Mouse (Mus musculus): ENCODE data around the gene Dmd. TPM values are rescaled to one million over a fixed set of nuclear protein-coding genes. Genes with fewer than 3 reads are reported as not detected.

Gene Dmd
- polyA plus RNA-seq (2015; fragmentation: Nextera tagmentation; extraction: Ambion mirVana): 28.6 and 31.7 TPM in 2 replicates

DNA sequence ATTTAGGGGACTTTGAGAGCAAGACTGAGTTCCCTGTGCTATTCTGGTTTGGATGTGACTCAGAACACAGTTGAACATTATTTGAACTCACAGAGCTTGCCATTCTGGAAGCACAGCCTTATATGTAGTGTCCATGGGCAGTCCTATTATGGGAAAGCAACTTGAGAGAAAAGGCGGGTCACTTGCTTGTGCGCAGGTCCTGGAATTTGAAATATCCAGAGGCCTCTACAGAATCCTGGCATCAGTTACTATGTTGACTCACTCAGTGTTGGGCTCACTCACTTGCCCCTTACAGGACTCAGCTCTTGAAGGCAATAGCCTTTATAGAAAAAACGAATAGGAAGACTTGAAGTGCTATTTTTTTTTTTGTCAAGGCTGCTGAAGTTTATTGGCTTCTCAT lies at the start of gene Dmd:
Gene Dmd, plus strand, starts transcription at position 241 of the 400 bp plus-strand sequence.
- ATAC-seq (ENCODE audit: insufficient read depth, low FRiP score, low read depth): no peak; the same call in 1 of the 2 replicates
- Histone ChIP-seq H3K4me3 (replicated peaks) (no peak within 1 kb of the TSS), H3K9me3 (no peaks in the 10 kb centered on the region), H3K4me1 (no peaks in the 10 kb centered on the region), H3K9ac (no peak within 1 kb of the TSS), H3K27ac (no peak within 1 kb of the TSS), H3K36me3 (no peaks in the 10 kb centered on the region), H3K27me3 (replicated peaks) (no peaks in the 10 kb centered on the region), H3K4me2 (no peak within 1 kb of the TSS)
- WGBS: 55% methylated on average over 3 of the region's 3 CpGs

DNA sequence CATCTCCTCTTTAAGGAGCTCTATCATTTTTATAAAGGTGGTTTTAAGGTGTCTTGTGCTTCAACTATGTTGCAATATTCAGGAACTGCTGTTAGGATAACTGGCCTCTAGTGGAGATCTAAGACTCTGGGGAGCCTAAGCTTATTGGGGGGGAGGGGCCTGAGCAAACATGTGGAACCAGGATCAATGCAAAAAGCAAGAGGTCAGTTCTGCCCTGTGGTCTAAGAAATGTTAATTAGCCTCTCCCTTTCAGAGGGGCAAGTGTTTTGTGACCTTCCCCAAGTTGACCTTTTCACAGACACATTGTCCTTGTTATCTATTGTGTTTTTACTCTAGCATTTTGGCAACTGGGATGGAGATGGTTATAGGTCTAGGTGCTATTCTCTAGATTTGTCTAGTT lies 47.2 kb upstream of the Dmd start:
- Histone ChIP-seq H3K4me3 (replicated peaks) (no peak overlapping the region), H3K4me1 (no peaks in the 10 kb centered on the region), H3K9me3 (no peaks in the 10 kb centered on the region), H3K4me2 (no peak overlapping the region), H3K36me3 (no peaks in the 10 kb centered on the region), H3K27me3 (replicated peaks) (no peaks in the 10 kb centered on the region), H3K9ac (no peak overlapping the region), H3K27ac (no peak overlapping the region)
- no peak for ATAC-seq (ENCODE audit: insufficient read depth, low FRiP score, low read depth)

DNA sequence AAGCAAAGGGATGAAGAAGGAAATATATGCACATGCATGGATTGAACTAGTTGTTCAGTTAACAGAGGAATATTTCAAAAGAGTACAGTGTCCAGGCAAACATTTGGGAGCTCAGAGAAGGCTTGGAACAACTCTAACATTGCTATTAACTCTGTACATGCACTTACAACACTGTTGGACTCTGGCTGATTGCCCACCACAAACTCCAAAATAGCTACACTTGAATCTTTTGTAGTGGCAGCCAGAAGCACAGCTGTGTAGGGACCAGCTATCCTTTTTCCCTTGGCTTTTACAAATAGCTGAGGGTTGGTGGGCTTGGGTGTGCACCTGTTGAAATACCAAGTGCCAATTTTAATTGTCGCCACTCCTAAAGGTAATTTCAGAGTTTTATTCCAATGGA lies 39.0 kb downstream of the Dmd start:
- Histone ChIP-seq H3K4me2 (no peak overlapping the region), H3K27ac (no peak overlapping the region), H3K36me3 (no peaks in the 10 kb centered on the region), H3K9me3 (no peaks in the 10 kb centered on the region), H3K27me3 (replicated peaks) (no peaks in the 10 kb centered on the region), H3K4me1 (no peaks in the 10 kb centered on the region), H3K4me3 (replicated peaks) (no peak overlapping the region), H3K9ac (no peak overlapping the region)
- no peak for ATAC-seq (ENCODE audit: insufficient read depth, low FRiP score, low read depth)
- 89% methylated on average over 1 of the region's 1 CpGs for WGBS

DNA sequence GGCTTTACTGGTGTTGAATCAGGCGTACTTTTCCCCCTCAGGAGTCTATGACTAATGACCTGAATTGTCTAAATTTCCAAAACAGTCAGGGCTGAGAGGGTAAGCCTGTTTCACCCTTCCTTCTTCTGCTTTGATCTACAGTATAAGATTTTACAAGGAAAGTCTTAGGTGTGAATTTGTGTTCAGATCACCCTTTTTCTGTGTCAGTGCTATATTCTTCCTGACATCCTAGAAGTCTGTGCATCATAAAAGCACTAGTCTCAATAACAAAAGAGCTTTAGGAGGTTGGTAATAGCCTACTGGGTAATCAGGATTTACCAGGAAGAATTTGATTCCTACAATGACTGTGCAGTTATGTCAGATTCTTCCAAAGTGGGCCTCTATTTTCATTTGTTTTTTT lies 101.5 kb downstream of the Dmd start:
- WGBS: 77% methylated on average over 1 of the region's 1 CpGs
- H3K4me2 ChIP-seq: no peak overlapping the region

DNA sequence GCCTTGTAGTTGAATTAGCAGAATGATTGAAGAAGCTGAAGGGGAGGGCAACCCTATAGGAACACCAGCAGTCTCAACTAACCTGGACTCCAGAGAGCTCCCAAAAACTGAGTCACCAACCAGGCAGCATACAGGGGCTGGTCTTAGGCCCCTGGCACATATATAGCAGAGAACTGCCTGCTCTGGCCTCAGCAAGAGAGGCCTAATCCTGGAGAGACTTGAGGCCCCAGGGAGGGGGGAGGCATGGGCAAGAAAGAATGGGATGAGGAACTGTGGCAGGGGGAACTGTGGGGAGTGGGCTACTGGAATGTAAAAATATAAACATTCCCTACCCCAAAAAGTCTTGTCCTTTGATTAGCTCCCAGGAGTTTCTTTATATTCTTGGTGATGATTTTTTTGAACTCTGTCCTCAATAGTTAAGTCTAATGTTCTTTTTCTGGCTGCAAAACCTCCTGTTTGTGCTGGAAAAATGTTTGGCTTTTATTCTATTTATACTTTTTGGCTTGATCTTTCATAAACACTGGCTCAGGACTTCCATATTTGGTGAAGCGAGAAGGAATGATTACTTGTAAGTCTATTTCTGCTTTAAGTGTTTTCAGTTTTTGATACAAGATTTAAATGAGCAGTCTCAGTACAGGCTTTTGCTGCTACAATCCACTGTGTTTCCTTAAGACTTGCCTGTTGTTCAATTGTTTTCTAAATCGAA lies 167.7 kb downstream of the Dmd start:
- Histone ChIP-seq H3K36me3 (no peaks in the 10 kb centered on the region), H3K9me3 (no peaks in the 10 kb centered on the region), H3K4me3 (replicated peaks) (no peak overlapping the region), H3K4me2 (no peak overlapping the region), H3K27ac (peak overlapping the region; percentile 54), H3K9ac (no peak overlapping the region), H3K27me3 (replicated peaks) (no peaks in the 10 kb centered on the region), H3K4me1 (no peaks in the 10 kb centered on the region)
- ATAC-seq (ENCODE audit: insufficient read depth, low FRiP score, low read depth): no peak
- 51% methylated on average over 2 of the region's 2 CpGs for WGBS

More for the DNA sequence above, 101.5 kb downstream of the Dmd start:
- Histone ChIP-seq H3K27me3 (replicated peaks) (no peaks in the 10 kb centered on the region), H3K27ac (no peak overlapping the region), H3K36me3 (no peaks in the 10 kb centered on the region), H3K4me3 (replicated peaks) (no peak overlapping the region), H3K9ac (no peak overlapping the region), H3K4me1 (no peaks in the 10 kb centered on the region), H3K9me3 (no peaks in the 10 kb centered on the region)
- no peak for ATAC-seq (ENCODE audit: insufficient read depth, low FRiP score, low read depth)

DNA sequence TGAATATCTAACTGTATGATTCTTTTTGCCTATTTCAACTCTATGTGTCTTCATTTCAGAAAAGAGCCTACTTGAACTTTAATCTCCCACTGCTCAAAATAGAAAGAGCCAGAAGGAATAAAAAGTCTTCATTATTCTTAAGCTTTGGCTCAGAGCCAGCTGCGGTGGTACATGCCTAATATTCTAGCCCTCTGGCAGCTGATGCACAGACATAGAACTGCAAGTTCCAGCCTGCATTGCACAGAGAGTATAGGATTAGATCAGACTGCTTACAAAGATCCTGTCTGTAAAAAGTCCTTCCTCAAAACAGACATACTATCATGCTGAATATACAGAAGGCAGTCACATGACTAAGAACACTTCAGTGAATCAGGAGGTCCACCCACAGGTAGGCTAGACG lies 168.5 kb downstream of the Dmd start:
- no peaks in the 10 kb centered on the region for H3K27me3 ChIP-seq (replicated peaks)
- H3K4me1 ChIP-seq: no peaks in the 10 kb centered on the region
- WGBS: 41% methylated on average over 2 of the region's 2 CpGs
- ATAC-seq (ENCODE audit: insufficient read depth, low FRiP score, low read depth): no peak
- H3K4me2 ChIP-seq: no peak overlapping the region
- H3K9ac ChIP-seq: no peak overlapping the region
- no peak overlapping the region for H3K27ac ChIP-seq
- no peaks in the 10 kb centered on the region for H3K36me3 ChIP-seq
- H3K9me3 ChIP-seq: no peaks in the 10 kb centered on the region
- no peak overlapping the region for H3K4me3 ChIP-seq (replicated peaks)

DNA sequence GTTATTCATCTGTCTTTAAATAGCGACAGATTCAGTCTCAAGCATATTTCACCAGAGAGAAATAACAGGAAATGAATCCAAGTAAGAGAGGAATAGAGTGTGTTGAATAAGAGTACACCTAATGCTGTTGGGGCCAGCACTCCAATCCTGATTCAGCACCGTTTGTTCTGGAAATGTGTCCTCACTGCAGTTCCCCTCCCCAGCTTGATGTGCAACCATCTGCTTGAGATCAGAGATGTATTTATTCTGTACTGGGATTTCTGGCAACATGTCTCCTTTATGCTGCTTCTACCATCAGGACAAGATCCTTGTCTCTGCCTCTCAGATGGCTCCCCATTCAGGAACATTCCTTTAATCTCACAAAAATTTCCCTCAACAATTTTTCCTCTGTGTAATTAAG lies 271.9 kb downstream of the Dmd start:
- ATAC-seq (ENCODE audit: insufficient read depth, low FRiP score, low read depth): no peak
- no peak overlapping the region for H3K4me2 ChIP-seq
- no peak overlapping the region for H3K27ac ChIP-seq
- 65% methylated on average over 2 of the region's 2 CpGs for WGBS
- H3K4me1 ChIP-seq: no peaks in the 10 kb centered on the region
- no peaks in the 10 kb centered on the region for H3K27me3 ChIP-seq (replicated peaks)
- no peak overlapping the region for H3K9ac ChIP-seq
- no peaks in the 10 kb centered on the region for H3K9me3 ChIP-seq
- H3K36me3 ChIP-seq: no peaks in the 10 kb centered on the region
- H3K4me3 ChIP-seq (replicated peaks): no peak overlapping the region

DNA sequence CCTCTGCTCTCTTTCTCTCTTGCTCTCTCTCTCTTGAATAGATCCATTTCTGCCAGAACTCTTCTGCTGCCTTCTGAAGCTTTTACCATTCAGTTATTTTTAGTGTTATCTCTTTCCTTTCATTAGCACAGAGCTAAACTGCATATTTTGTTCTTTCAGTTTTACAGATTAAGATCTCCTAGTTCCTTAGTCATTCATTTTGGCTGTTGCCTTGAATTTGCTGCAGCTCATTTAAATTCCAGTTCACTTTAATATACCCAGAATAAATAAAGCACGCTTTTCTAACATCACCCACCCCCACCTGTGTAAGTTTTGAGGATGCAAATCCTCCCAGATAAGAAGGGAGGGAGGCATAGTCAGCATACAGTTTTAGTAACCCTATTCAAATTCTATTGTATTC lies 272.4 kb downstream of the Dmd start:
- ATAC-seq (ENCODE audit: insufficient read depth, low FRiP score, low read depth): no peak
- 41% methylated on average over 1 of the region's 1 CpGs for WGBS
- H3K36me3 ChIP-seq: no peaks in the 10 kb centered on the region
- H3K27ac ChIP-seq: no peak overlapping the region
- no peak overlapping the region for H3K4me3 ChIP-seq (replicated peaks)
- H3K9ac ChIP-seq: no peak overlapping the region
- no peaks in the 10 kb centered on the region for H3K4me1 ChIP-seq
- no peaks in the 10 kb centered on the region for H3K9me3 ChIP-seq
- H3K4me2 ChIP-seq: no peak overlapping the region
- H3K27me3 ChIP-seq (replicated peaks): no peaks in the 10 kb centered on the region

DNA sequence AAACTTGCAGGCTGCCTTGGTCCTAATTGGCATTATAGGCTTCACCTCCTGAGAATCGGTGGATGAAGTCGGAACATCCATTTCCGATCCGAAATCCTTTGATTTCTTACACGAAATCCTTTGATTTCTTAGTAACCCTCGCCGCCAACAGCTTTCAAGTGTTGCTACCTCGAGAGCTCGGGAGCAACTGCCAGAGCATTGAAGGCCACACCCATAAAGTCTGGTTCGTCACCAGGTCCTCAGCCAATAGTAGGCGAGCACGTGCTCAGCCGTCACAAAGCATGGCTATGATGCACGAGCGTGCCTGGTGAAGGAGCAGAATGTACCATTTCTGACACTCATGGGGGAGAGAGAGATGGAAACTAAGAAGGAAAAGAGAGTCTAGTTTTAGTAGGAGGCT lies 538.9 kb downstream of the Dmd start, which contains the start of gene Tsga8:
Gene Tsga8, minus strand, starts transcription at position 327 of the 400 bp plus-strand sequence.
- 93% methylated on average over 15 of the region's 15 CpGs for WGBS
- no peak within 1 kb of the TSS for H3K4me3 ChIP-seq (replicated peaks)

DNA sequence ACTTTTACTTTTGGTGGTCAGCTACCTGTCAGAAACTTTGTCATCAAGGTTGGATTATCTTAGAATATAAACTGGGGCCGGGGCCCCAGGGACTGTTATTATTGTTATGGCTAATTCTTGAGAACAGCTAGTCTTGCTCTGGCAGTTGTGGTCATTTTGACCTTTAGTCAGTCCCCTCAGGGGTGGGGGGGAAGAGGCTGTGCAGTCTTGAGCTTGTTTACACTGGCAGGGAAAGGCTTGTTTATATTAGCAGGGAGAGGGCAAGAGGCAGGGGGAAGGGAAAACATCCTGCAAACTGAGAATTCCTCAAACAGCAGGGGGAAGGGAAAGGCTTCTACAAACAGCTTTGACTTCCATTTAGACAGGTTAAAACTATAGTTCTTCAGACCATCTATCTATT lies 726.3 kb downstream of the Dmd start:
- Histone ChIP-seq H3K27ac (no peak overlapping the region), H3K27me3 (replicated peaks) (no peaks in the 10 kb centered on the region), H3K4me3 (replicated peaks) (no peak overlapping the region), H3K9ac (no peak overlapping the region), H3K36me3 (no peaks in the 10 kb centered on the region), H3K9me3 (no peaks in the 10 kb centered on the region), H3K4me1 (no peaks in the 10 kb centered on the region), H3K4me2 (no peak overlapping the region)
- no peak for ATAC-seq (ENCODE audit: insufficient read depth, low FRiP score, low read depth)
- 14% methylated on average over 1 of the region's 1 CpGs for WGBS

More for the DNA sequence above, 538.9 kb downstream of the Dmd start, which contains the start of gene Tsga8:
- no peaks in the 10 kb centered on the region for H3K36me3 ChIP-seq
- no peaks in the 10 kb centered on the region for H3K27me3 ChIP-seq (replicated peaks)
- no peak within 1 kb of the TSS for H3K4me2 ChIP-seq
- H3K4me1 ChIP-seq: no peaks in the 10 kb centered on the region
- H3K27ac ChIP-seq: no peak within 1 kb of the TSS
- no peak within 1 kb of the TSS for H3K9ac ChIP-seq
- H3K9me3 ChIP-seq: no peaks in the 10 kb centered on the region
- no peak for ATAC-seq (ENCODE audit: insufficient read depth, low FRiP score, low read depth)

DNA sequence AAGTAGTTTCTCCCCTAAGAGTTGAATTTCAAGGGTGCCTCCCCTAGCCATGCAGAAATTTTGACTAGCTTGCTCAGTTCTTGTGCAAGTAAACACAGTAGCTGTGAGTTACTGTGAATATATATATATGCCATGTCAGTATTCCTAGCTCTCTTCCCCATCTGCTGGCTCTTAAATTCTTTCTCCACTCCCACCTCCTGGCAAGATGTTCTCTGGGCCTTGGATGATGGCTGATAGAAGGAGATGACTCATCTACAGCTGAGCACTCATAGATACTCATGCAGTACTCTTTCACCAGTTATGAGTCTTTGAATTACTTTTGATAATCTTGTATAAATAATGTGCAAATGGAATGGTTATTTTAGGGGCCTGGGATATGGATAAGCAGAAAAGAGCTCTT lies 737.9 kb downstream of the Dmd start:
- Histone ChIP-seq H3K9ac (no peak overlapping the region), H3K27me3 (replicated peaks) (no peaks in the 10 kb centered on the region), H3K4me2 (no peak overlapping the region), H3K36me3 (no peaks in the 10 kb centered on the region), H3K4me3 (replicated peaks) (no peak overlapping the region), H3K4me1 (no peaks in the 10 kb centered on the region), H3K9me3 (no peaks in the 10 kb centered on the region), H3K27ac (no peak overlapping the region)
- ATAC-seq (ENCODE audit: insufficient read depth, low FRiP score, low read depth): no peak

DNA sequence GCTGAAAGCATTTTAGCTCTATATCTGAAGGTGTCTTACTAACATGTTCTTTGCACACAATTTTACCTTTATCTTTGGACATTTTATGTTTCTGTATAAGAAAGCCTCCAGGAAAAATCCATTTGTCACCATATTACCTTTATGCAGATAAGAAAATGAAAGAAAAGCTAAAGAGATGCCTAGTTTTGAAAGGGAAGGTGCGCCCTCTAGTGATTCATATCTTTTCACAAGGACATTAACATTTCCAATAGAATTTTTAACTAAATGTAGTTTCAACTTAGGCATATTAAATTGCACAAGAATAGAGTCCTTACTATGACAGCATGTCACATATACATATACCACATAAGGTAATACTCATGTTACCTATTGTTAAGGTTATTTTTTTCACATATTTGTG lies 791.9 kb downstream of the Dmd start:
- Histone ChIP-seq H3K9ac (no peak overlapping the region), H3K4me2 (no peak overlapping the region), H3K36me3 (no peaks in the 10 kb centered on the region), H3K9me3 (no peaks in the 10 kb centered on the region), H3K4me3 (replicated peaks) (no peak overlapping the region), H3K4me1 (no peaks in the 10 kb centered on the region), H3K27ac (no peak overlapping the region), H3K27me3 (replicated peaks) (no peaks in the 10 kb centered on the region)
- no peak for ATAC-seq (ENCODE audit: insufficient read depth, low FRiP score, low read depth)
- 7% methylated on average over 1 of the region's 1 CpGs for WGBS

Measured in stomach, embryonic 15.5 days (tissue).